Comparison of ENCODE assay signal across 19 mouse cellular contexts in the genomic region with DNA sequence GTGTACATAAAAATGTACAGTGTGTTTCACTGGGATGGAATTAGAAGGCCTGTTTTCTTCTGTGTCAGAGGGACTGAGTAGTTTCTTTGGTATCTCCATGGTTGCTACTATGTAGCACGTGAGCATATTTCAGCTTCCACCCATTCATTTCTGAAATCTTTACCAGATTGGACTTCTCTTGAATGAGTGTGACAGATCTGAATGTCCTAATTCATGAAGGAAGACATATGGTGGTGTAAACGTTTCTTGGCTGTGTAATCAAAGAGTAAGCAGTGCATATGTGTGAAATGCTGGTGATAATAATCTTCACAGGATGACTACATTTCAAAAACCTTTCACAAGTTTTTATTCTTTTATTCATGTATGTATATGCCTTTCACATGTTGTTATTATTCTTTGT. TPM values are rescaled to one million over a fixed set of nuclear protein-coding genes. Genes with fewer than 3 reads are reported as not detected.
"Had no signal": no experiment of that assay in that cellular context is flagged by ENCODE, and none has a peak within 500 bp of the region (broad histone marks: within the 10 kb centered on the region; RNA-seq: fewer than 3 reads in every experiment).

No protein-coding gene starts in this region.

- ATAC-seq: liver, postnatal 0 days; midbrain, embryonic 13.5 days; midbrain, embryonic 15.5 days had no signal

- H3K9me3 ChIP-seq: liver, embryonic 15.5 days; midbrain, embryonic 13.5 days; midbrain, embryonic 15.5 days; neural tube, embryonic 12.5 days; stomach, embryonic 15.5 days had no signal

- H3K4me3 ChIP-seq: liver, embryonic 15.5 days; megakaryocyte, embryonic 14.5 days; midbrain, embryonic 13.5 days; midbrain, embryonic 15.5 days; neural tube, embryonic 12.5 days; stomach, embryonic 15.5 days had no signal

- H3K9ac ChIP-seq: liver, embryonic 15.5 days; liver, postnatal 0 days; lung, embryonic 14.5 days; midbrain, embryonic 13.5 days; midbrain, embryonic 15.5 days; neural tube, embryonic 12.5 days; stomach, embryonic 15.5 days had no signal

- H3K36me3 ChIP-seq: liver, embryonic 15.5 days; midbrain, embryonic 13.5 days; midbrain, embryonic 15.5 days; neural tube, embryonic 12.5 days; stomach, embryonic 15.5 days had no signal

- H3K27ac ChIP-seq: liver, embryonic 15.5 days; macrophage; midbrain, embryonic 13.5 days; midbrain, embryonic 15.5 days; neural tube, embryonic 12.5 days; stomach, embryonic 15.5 days; stomach, postnatal 0 days had no signal

- DNase-seq: liver, postnatal 0 days; lung, embryonic 14.5 days; lung, postnatal 14 days; lung, postnatal 36 days; right cerebral cortex, postnatal 14 days; thymus, adult 2 months; thymus, postnatal 25 days; thymus, postnatal 4 days had no signal

- H3K4me2 ChIP-seq: liver, embryonic 15.5 days; lung, embryonic 14.5 days; midbrain, embryonic 11.5 days; midbrain, embryonic 13.5 days; midbrain, embryonic 15.5 days; neural tube, embryonic 12.5 days; stomach, embryonic 15.5 days had no signal

- H3K27me3 ChIP-seq: midbrain, embryonic 15.5 days; neural tube, embryonic 12.5 days; stomach, embryonic 15.5 days had no signal

RNA-seq across cellular contexts. Expression of gene Pard3, which starts 3.9 kb away (rescaled TPM):
- total RNA-seq: megakaryocyte progenitor cell, adult 5-6 weeks; monocyte, adult 5-6 weeks had no signal
- polyA plus RNA-seq: macrophage had no signal
